Mouse (Mus musculus): ENCODE measurements around the gene Cdc42ep3. TPM values are rescaled to one million over a fixed set of nuclear protein-coding genes. Genes with fewer than 3 reads are reported as not detected.
A peak's percentile ranks its signal among the peaks of the same experiment; 100 is the strongest.

Gene Cdc42ep3
- polyA plus RNA-seq, 1 experiment from 2014 or later: 51.3 TPM

DNA sequence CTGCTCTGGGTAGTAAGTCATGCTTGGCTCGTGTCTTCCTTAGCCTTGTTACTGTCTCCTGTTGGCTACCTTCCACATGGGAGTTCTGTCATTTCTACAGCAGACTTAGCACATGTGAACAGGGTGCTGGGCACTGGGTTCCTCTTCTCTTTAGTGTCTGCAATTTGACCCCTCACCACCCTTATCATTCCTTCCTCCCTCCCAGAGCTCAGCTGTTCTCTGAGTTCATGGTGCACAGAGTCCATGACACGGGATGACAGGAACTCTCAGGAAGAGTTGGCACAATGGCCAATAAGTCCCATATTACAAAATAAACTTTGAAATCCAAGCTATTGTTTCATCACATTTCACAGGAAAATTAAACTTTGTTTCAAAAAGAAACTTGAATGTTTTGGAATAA, 64.2 kb downstream of the Cdc42ep3 start:
- Histone ChIP-seq H3K9me3 (ENCODE audit: control insufficient read depth, low read length) (no peaks in the 10 kb centered on the region), H3K36me3 (ENCODE audit: control insufficient read depth, insufficient read depth, low read length) (no peaks in the 10 kb centered on the region), H3K4me1 (replicated peaks; ENCODE audit: control insufficient read depth, insufficient read depth, low read length) (peaks cover 13% of the 10 kb centered on the region; the same call in 1 of the 2 replicates), H3K9ac (ENCODE audit: low read length) (no peak overlapping the region), H3K27ac (ENCODE audit: low read depth) (no peak overlapping the region), H3K4me2 (ENCODE audit: low read length) (no peak overlapping the region), H3K27me3 (replicated peaks; ENCODE audit: control insufficient read depth, insufficient read depth, low read length) (no peaks in the 10 kb centered on the region), H3K4me3 (ENCODE audit: low read depth, low read length) (no peak overlapping the region)
- ATAC-seq (replicated peaks; ENCODE audit: low FRiP score, low TSS enrichment, low read depth) (no peak), DNase-seq (ENCODE audit: low spot score) (no peak)
- 79% methylated on average over 2 of the region's 2 CpGs for WGBS

DNA sequence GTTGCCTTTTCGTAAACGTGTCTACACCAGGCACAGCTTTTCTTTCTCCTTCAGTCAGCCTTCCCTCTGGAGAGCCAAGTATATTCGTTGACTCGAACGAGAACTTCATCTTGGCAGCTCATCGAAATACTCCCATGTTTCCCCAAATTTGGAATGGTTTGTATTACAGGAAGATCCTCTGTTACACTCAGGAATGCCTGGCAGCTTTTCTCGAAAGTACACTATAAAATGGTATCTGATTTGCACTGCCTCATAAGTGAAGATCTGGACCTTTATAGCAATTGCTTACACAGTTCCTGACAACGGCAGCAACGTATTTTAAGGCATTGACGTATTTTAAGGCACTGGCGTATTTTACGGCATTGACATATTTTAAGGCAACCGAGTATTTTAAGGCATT, 67.6 kb downstream of the Cdc42ep3 start:
- Histone ChIP-seq H3K9me3 (ENCODE audit: control insufficient read depth, low read length) (no peaks in the 10 kb centered on the region), H3K36me3 (ENCODE audit: control insufficient read depth, insufficient read depth, low read length) (no peaks in the 10 kb centered on the region), H3K9ac (ENCODE audit: low read length) (no peak overlapping the region), H3K4me3 (ENCODE audit: low read depth, low read length) (no peak overlapping the region; the same call in 1 of the 2 replicates), H3K4me1 (replicated peaks; ENCODE audit: control insufficient read depth, insufficient read depth, low read length) (peaks cover 11% of the 10 kb centered on the region; the same call in 1 of the 2 replicates), H3K27me3 (replicated peaks; ENCODE audit: control insufficient read depth, insufficient read depth, low read length) (no peaks in the 10 kb centered on the region), H3K27ac (ENCODE audit: low read depth) (peak overlapping the region; percentile 70), H3K4me2 (ENCODE audit: low read length) (peak overlapping the region; percentile 45)
- WGBS: 21% methylated on average over 13 of the region's 13 CpGs
- DNase-seq (ENCODE audit: low spot score) (peak; percentile 63), ATAC-seq (replicated peaks; ENCODE audit: low FRiP score, low TSS enrichment, low read depth) (no peak)

DNA sequence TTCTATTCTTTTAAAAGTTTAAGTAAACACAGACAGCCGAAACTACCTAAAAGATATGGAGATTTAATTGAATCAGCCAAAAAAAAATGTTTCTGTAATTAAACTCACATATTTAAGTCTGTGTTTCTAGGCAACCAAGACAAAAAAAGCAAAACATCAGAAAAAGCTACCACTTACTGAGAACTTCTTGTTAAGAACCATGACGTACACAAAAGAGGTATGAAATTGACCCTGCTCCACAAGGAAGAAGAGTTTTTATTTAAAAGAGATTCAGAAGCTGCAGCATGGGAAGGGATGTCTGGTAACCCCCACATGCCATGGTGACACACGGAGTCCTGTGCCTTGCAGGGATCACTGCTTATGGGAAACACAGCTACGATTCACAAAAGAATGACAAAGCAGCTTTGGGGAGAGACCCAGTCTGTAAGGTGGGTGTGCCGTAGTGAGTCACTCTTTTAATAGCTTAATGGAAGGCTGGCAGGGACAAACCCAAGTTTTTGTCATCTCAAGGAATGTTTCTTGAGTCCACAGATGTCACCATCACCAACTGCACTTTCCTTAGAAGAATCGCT, 69.8 kb downstream of the Cdc42ep3 start:
- Histone ChIP-seq H3K36me3 (ENCODE audit: control insufficient read depth, insufficient read depth, low read length) (no peaks in the 10 kb centered on the region), H3K27ac (ENCODE audit: low read depth) (no peak overlapping the region), H3K4me2 (ENCODE audit: low read length) (no peak overlapping the region), H3K27me3 (replicated peaks; ENCODE audit: control insufficient read depth, insufficient read depth, low read length) (no peaks in the 10 kb centered on the region), H3K9ac (ENCODE audit: low read length) (no peak overlapping the region), H3K4me3 (ENCODE audit: low read depth, low read length) (no peak overlapping the region), H3K4me1 (replicated peaks; ENCODE audit: control insufficient read depth, insufficient read depth, low read length) (peaks cover 11% of the 10 kb centered on the region; the same call in 1 of the 2 replicates), H3K9me3 (ENCODE audit: control insufficient read depth, low read length) (no peaks in the 10 kb centered on the region)
- no peak for ATAC-seq (replicated peaks; ENCODE audit: low FRiP score, low TSS enrichment, low read depth)
- WGBS: 77% methylated on average over 6 of the region's 6 CpGs
- no peak for DNase-seq (ENCODE audit: low spot score)
